Mouse (Mus musculus): ENCODE results near the gene Fstl3. TPM values are rescaled to one million over a fixed set of nuclear protein-coding genes. Genes with fewer than 3 reads are reported as not detected.

Fstl3 gene
- total RNA-seq, 1 experiment from 2014 or later, result 2.0 TPM

- ATAC-seq (replicated peaks; ENCODE audit: insufficient number of reproducible peaks, low FRiP score, low TSS enrichment, poor library complexity, severe bottlenecking), result no peak
Observed at GRCm38 (mm10) chr10:79803716-79804323, 26.7 kb downstream of the Fstl3 start.

GRCm38 (mm10) chr10:79805636-79806035 is 28.6 kb downstream of the Fstl3 start:
- ATAC-seq (replicated peaks; ENCODE audit: insufficient number of reproducible peaks, low FRiP score, low TSS enrichment, poor library complexity, severe bottlenecking), result no peak

GRCm38 (mm10) chr10:79806331-79806730 is 29.3 kb downstream of the Fstl3 start:
- ATAC-seq (replicated peaks; ENCODE audit: insufficient number of reproducible peaks, low FRiP score, low TSS enrichment, poor library complexity, severe bottlenecking), result no peak

GRCm38 (mm10) chr10:79806972-79807371 is 29.9 kb downstream of the Fstl3 start:
- no peak for ATAC-seq (replicated peaks; ENCODE audit: insufficient number of reproducible peaks, low FRiP score, low TSS enrichment, poor library complexity, severe bottlenecking)

GRCm38 (mm10) chr10:79807826-79808225 is 30.8 kb downstream of the Fstl3 start:
- ATAC-seq (replicated peaks; ENCODE audit: insufficient number of reproducible peaks, low FRiP score, low TSS enrichment, poor library complexity, severe bottlenecking), result no peak

GRCm38 (mm10) chr10:79808728-79809127 is 31.7 kb downstream of the Fstl3 start:
- ATAC-seq (replicated peaks; ENCODE audit: insufficient number of reproducible peaks, low FRiP score, low TSS enrichment, poor library complexity, severe bottlenecking), result no peak

- ATAC-seq (replicated peaks; ENCODE audit: insufficient number of reproducible peaks, low FRiP score, low TSS enrichment, poor library complexity, severe bottlenecking), result peak; percentile 83
Observed at GRCm38 (mm10) chr10:79811736-79812637, 34.9 kb downstream of the Fstl3 start.

- no peak for ATAC-seq (replicated peaks; ENCODE audit: insufficient number of reproducible peaks, low FRiP score, low TSS enrichment, poor library complexity, severe bottlenecking)
Observed at GRCm38 (mm10) chr10:79814271-79814842, 37.3 kb downstream of the Fstl3 start.

- ATAC-seq (replicated peaks; ENCODE audit: insufficient number of reproducible peaks, low FRiP score, low TSS enrichment, poor library complexity, severe bottlenecking), result no peak
Observed at GRCm38 (mm10) chr10:79815671-79816494, 38.8 kb downstream of the Fstl3 start.

- no peak for ATAC-seq (replicated peaks; ENCODE audit: insufficient number of reproducible peaks, low FRiP score, low TSS enrichment, poor library complexity, severe bottlenecking)
Observed at GRCm38 (mm10) chr10:79817111-79817510, 40.0 kb downstream of the Fstl3 start.

GRCm38 (mm10) chr10:79818225-79818624 is 41.2 kb downstream of the Fstl3 start:
- ATAC-seq (replicated peaks; ENCODE audit: insufficient number of reproducible peaks, low FRiP score, low TSS enrichment, poor library complexity, severe bottlenecking), result no peak

- ATAC-seq (replicated peaks; ENCODE audit: insufficient number of reproducible peaks, low FRiP score, low TSS enrichment, poor library complexity, severe bottlenecking), result no peak
Observed at GRCm38 (mm10) chr10:79819606-79820005, 42.5 kb downstream of the Fstl3 start.

- ATAC-seq (replicated peaks; ENCODE audit: insufficient number of reproducible peaks, low FRiP score, low TSS enrichment, poor library complexity, severe bottlenecking), result no peak
Observed at GRCm38 (mm10) chr10:79820277-79820676, 43.2 kb downstream of the Fstl3 start.

- ATAC-seq (replicated peaks; ENCODE audit: insufficient number of reproducible peaks, low FRiP score, low TSS enrichment, poor library complexity, severe bottlenecking), result no peak
Observed at GRCm38 (mm10) chr10:79820782-79821181, 43.7 kb downstream of the Fstl3 start, which contains the start of gene Misp. Gene Misp, plus strand, starts transcription at chr10:79820989.

- ATAC-seq (replicated peaks; ENCODE audit: insufficient number of reproducible peaks, low FRiP score, low TSS enrichment, poor library complexity, severe bottlenecking), result no peak
Observed at GRCm38 (mm10) chr10:79821731-79822130, 44.7 kb downstream of the Fstl3 start.

- no peak for ATAC-seq (replicated peaks; ENCODE audit: insufficient number of reproducible peaks, low FRiP score, low TSS enrichment, poor library complexity, severe bottlenecking)
Observed at GRCm38 (mm10) chr10:79822372-79822771, 45.3 kb downstream of the Fstl3 start.

- no peak for ATAC-seq (replicated peaks; ENCODE audit: insufficient number of reproducible peaks, low FRiP score, low TSS enrichment, poor library complexity, severe bottlenecking)
Observed at GRCm38 (mm10) chr10:79823011-79823410, 45.9 kb downstream of the Fstl3 start.

GRCm38 (mm10) chr10:79824413-79824812 is 47.3 kb downstream of the Fstl3 start:
- ATAC-seq (replicated peaks; ENCODE audit: insufficient number of reproducible peaks, low FRiP score, low TSS enrichment, poor library complexity, severe bottlenecking), result no peak

GRCm38 (mm10) chr10:79831583-79831982 is 54.5 kb downstream of the Fstl3 start:
- ATAC-seq (replicated peaks; ENCODE audit: insufficient number of reproducible peaks, low FRiP score, low TSS enrichment, poor library complexity, severe bottlenecking), result no peak
